Mouse (Mus musculus) embryonic fibroblast, embryonic 13.5 days (primary cell): ENCODE results near the gene Tex14. TPM values are rescaled to one million over a fixed set of nuclear protein-coding genes. Genes with fewer than 3 reads are reported as not detected.

Source experiments
- H3K27ac ChIP-seq: 2 replicates; pipeline ENCODE4 v1.5.1; 2012; ENCODE audit warnings: low read length, control low read depth, inconsistent platforms; ENCODE audit not compliant: insufficient read depth
- H3K4me1 ChIP-seq: 2 replicates; pipeline ENCODE4 v1.6.1; 2011; ENCODE audit warnings: low read length; ENCODE audit not compliant: control insufficient read depth, insufficient read depth
- H3K4me3 ChIP-seq: 2 replicates; pipeline ENCODE4 v1.5.1; 2011; ENCODE audit warnings: mild to moderate bottlenecking, control low read depth, low read length; ENCODE audit not compliant: insufficient read depth
- CTCF ChIP-seq: IDR thresholded peaks from 2 replicates; pipeline ENCODE4 v1.5.1; 2011; ENCODE audit warnings: mild to moderate bottlenecking, control low read depth, low read length, moderate library complexity, borderline replicate concordance; ENCODE audit not compliant: insufficient read depth
- POLR2A ChIP-seq: IDR thresholded peaks from 2 replicates; pipeline ENCODE4 v1.6.1; 2011; ENCODE audit warnings: low read depth, mild to moderate bottlenecking, control low read depth, low read length, moderate library complexity
- polyA plus RNA-seq: library from polyadenylated mRNA; stranded (reverse); fragments of >200 nt; gene quantifications from 2 replicates; pipeline ENCODE4 v1.2.4, GENCODE M21; 2011; ENCODE audit warnings: low read depth; ENCODE audit not compliant: missing spikeins, insufficient read length

Tex14 gene
- polyA plus RNA-seq, 1 experiment, result 0.11 TPM

DNA sequence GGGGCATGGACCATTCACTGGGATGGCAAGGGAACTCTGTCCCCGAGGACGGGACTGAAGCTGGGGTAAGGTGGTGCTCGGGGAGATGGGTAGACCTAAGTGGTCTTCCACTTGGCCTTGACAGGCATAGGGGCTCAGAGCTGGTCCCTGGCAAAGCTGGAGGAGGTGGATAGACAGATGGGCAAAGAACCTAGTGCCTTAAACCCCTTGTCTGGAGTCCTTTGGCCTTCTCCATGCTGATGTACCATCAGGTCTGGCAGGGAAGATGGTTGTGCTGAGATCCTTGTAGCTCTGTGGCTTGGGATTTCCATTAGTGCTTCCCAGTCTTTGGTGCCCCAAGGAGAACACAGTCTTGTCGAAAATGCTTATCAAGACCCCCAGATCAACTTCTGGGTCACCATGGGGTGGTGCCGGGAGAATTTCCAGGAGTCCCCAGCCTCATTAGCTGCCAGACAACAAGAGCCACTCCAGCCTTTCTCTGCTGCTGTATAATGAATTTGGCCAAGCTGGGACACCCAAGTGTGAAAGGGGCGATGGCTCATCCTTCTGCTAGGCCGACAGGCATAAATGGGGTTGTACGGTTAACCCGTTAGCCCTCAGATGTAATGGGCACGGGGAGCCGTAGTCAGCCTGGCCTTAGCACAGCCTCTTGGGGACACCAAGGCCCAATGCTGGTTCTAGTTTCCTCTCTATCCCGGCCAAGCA, 176.4 kb downstream of the Tex14 start:
- Histone ChIP-seq H3K4me1 (peaks cover 9% of the 10 kb centered on the region; the same call in 1 of the 2 replicates), H3K27ac (no peak overlapping the region), H3K4me3 (no peak overlapping the region)
- TF ChIP-seq POLR2A, result no peak

DNA sequence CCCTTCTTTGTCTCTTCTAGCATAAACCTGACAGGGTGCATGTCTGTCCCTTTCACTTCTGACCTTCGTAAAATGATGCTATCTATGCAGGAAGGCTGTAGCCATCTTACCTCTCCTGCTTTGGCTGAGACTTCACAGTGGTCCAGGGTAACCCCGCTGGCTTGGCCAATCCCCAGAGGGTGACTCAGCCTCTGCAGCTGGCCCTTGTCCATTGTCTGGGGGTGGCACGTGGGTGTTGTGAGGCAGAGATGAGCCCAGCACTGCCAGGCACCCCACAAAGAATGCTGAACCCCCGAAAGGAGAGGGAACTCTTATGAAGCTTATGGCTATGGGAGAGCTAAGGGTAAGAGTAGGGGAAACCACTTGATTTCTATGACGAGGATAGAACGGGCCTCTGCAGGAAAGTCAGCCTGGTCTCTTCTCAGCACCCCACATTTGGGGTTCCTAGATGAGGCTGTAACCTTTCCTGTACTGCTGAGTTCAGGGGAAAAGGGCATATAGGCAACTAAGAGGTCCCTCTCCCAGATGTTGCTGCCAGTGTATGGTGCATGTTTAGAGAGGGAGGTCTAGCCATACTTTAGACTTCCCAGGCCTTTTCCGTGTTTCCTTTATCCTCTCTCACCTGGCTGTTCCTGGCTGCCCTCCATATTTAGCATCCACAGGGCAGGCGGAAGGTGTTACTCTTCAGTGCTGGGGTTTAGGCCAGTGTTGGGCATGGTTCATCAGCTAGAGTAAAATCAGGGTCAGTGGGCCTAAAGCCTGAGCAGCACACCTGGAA, 177.3 kb downstream of the Tex14 start:
- Histone ChIP-seq H3K4me1 (peaks cover 9% of the 10 kb centered on the region; the same call in 1 of the 2 replicates), H3K4me3 (no peak overlapping the region), H3K27ac (no peak overlapping the region)
- TF ChIP-seq POLR2A, result no peak
- no peak for TF ChIP-seq CTCF

- Histone ChIP-seq H3K27ac (no peak overlapping the region), H3K4me3 (no peak overlapping the region), H3K4me1 (peaks cover 9% of the 10 kb centered on the region; the same call in 1 of the 2 replicates)
- TF ChIP-seq POLR2A, result no peak
- TF ChIP-seq CTCF, result no peak
Measured at GRCm38 (mm10) chr11:87583291-87584034, 178.6 kb downstream of the Tex14 start.

DNA sequence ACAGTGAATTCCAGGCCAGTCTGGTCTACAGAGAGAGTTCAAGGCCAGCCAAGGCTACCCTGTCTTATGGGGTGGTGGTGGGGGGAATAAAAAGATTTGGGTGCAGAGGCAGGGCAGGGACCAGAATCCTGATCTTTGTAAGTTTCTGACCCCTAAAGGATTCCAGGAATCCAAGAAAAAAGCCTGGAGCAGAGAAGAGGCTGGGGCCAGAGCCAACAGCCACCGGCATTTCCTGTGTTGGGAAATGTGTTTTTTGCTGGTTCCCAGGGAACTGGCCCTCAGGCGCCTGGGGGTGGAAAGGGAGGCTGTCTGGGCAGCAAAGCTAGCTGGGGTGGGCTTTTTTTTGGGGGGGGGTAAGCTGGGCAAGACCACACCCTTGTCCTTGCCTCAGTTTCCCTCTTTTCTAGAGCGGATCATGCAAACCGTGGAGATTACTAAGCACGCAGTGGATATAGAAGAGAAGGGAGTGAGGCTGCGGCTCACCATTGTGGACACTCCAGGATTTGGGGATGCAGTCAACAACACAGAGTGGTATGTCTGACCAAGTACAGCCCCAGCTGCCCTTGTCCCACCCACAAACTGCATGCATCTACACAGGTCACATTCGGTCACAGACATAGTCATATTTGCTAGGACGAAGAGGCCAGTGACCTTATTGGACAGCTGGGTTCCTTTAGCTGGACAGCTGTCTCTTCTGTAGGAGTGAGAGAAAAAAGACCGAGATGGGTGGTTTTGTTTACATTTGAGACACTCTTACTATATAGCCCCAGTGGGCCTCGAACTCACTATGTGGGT, 180.0 kb downstream of the Tex14 start:
- Histone ChIP-seq H3K4me3 (no peak overlapping the region), H3K4me1 (peaks cover 9% of the 10 kb centered on the region; the same call in 1 of the 2 replicates), H3K27ac (peak overlapping the region; percentile 62; the same call in 1 of the 2 replicates)
- TF ChIP-seq CTCF, result no peak
- TF ChIP-seq POLR2A, result no peak

DNA sequence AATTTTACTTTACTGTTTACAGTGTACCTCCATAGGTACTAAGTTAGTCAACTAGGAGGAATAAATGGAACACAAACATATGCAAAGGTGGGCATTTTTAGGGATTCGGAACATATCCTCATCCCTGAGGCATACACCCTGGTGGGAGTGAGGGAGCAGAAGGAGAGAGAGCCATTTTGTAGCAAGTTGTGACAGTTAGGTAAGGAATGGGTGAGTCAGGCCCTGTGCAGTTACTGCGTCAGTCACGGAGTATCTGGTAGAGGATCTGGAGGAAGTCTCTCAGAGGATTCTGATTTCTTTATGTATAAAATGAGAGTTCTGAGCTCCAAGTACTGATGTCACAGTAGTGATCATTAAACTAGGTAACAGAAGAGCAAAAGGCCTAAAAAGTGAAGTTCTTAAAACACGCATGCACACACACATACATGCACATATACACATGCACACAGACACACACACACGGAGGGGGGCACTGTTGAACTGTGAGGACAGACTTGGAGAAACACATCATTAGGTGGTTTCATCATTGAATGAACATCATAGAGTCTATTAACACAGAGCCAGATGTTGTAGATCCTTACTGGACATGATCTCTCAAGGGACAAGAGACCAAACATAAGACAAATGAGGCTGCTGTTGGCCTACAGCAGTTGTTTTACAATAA, 182.5 kb downstream of the Tex14 start:
- H3K27ac ChIP-seq, result peak overlapping the region; percentile 57
- H3K4me1 ChIP-seq, result peaks cover 6% of the 10 kb centered on the region; the same call in 1 of the 2 replicates
- H3K4me3 ChIP-seq, result no peak overlapping the region
- TF ChIP-seq CTCF (no peak), POLR2A (no peak; the same call in 1 of the 2 replicates)

- H3K4me1 ChIP-seq, result peaks cover 10% of the 10 kb centered on the region
- TF ChIP-seq CTCF (no peak), POLR2A (peak; percentile 41)
- H3K27ac ChIP-seq, result no peak overlapping the region
- no peak overlapping the region for H3K4me3 ChIP-seq
Measured at GRCm38 (mm10) chr11:87589605-87590004, 184.7 kb downstream of the Tex14 start.

DNA sequence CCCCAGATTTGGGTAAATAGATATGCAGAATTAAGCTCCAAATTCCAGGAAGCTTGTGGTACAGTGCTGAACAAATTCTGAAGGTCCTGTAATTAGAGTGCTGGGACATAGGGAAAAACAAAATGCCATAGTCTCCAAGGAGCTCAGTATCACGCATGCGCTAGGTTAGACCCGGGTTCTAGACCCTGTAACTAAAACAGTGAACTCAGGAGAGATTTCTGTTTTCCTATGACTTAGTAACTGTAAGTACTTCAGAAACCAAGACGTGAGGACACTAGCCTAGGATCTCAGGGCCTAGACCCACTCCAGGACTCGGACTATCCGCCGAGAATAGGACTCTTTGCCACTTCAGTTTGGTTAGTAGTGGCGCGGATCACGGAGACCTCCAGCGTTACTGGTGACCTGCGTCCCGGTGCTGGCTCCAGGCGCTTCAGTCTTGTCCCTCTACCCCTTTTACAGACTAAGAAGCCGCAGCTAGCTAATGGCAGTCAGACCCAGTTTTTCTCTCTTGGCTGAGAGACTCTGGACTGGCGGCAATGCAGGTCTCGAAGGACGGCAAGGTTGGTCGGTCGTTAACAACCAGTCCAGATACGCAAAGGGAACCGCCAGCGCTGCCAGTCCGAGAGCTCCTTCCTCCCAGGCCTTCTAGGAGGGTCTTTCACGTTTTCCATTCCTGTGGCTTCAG, 186.1 kb downstream of the Tex14 start:
- no peak for TF ChIP-seq CTCF
- TF ChIP-seq POLR2A, result no peak; the same call in 1 of the 2 replicates
- peak overlapping the region; percentile 83 for H3K4me3 ChIP-seq
- H3K27ac ChIP-seq, result peak overlapping the region; percentile 88
- H3K4me1 ChIP-seq, result peaks cover 10% of the 10 kb centered on the region
